In genomic region chr3:130181591-130181980, GRCm38 (mm10) we compare ENCODE assay signal across 9 mouse cellular contexts. TPM values are rescaled to one million over a fixed set of nuclear protein-coding genes. Genes with fewer than 3 reads are reported as not detected.
DNase-seq lines count a peak whose midpoint lies in the region; ATAC-seq and TF ChIP-seq lines count a peak whose summit lies in the region.
"Had no signal": no experiment of that assay in that cellular context is flagged by ENCODE, and none has a peak within 500 bp of the region (broad histone marks: within the 10 kb centered on the region; RNA-seq: fewer than 3 reads in every experiment).

No protein-coding gene starts in this region.

- H3K27ac ChIP-seq in left cerebral cortex, adult 2 months = no peak overlapping the region
- H3K27ac ChIP-seq in forebrain, embryonic 10.5 days = peak overlapping the region; percentile 84; the same call in 1 of the 2 replicates
- no peak overlapping the region for H3K27ac ChIP-seq in intestine, postnatal 0 days (ENCODE audit: low read depth, low read length)
- H3K27ac ChIP-seq in neural tube, embryonic 13.5 days (replicated peaks) = no peak overlapping the region

- peak overlapping the region; percentile 98 for H3K4me2 ChIP-seq in intestine, postnatal 0 days (replicated peaks; ENCODE audit: low read depth)
- peak overlapping the region; percentile 100 for H3K4me2 ChIP-seq in neural tube, embryonic 13.5 days

- intact Hi-C loops in left cerebral cortex, adult 2 months (cut with DNase I) = loop anchor here (2.0 to 10.0 kb wide), 4 partner anchors 79 to 511 kb away; no protein-coding TSS in a partner anchor

- H3K27me3 ChIP-seq in forebrain, embryonic 10.5 days (ENCODE audit: poor library complexity, severe bottlenecking) = peaks cover 42% of the 10 kb centered on the region
- H3K27me3 ChIP-seq in intestine, postnatal 0 days (replicated peaks; ENCODE audit: control insufficient read depth, insufficient read depth, low read length) = peaks cover 4% of the 10 kb centered on the region; the same call in 1 of the 2 replicates
- H3K27me3 ChIP-seq in neural tube, embryonic 13.5 days = peaks cover 13% of the 10 kb centered on the region

- TF ChIP-seq CTCF in left cerebral cortex, adult 2 months (IDR thresholded peaks at IDR 0.05) = no peak
- no peak for TF ChIP-seq CTCF in intestine, postnatal 0 days (IDR thresholded peaks at IDR 0.05; ENCODE audit: low read depth)

- no peak overlapping the region for H3K9ac ChIP-seq in intestine, postnatal 0 days (ENCODE audit: low read depth, low read length)
- peak overlapping the region; percentile 70 for H3K9ac ChIP-seq in neural tube, embryonic 13.5 days

- WGBS in forebrain, embryonic 10.5 days = 26% methylated on average over 8 of the region's 8 CpGs
- WGBS in intestine, postnatal 0 days = 16% methylated on average over 8 of the region's 8 CpGs
- 20% methylated on average over 8 of the region's 8 CpGs for WGBS in neural tube, embryonic 13.5 days

- no peaks in the 10 kb centered on the region for H3K36me3 ChIP-seq in forebrain, embryonic 10.5 days (replicated peaks)
- no peaks in the 10 kb centered on the region for H3K36me3 ChIP-seq in intestine, postnatal 0 days (ENCODE audit: control insufficient read depth, insufficient read depth)
- no peaks in the 10 kb centered on the region for H3K36me3 ChIP-seq in neural tube, embryonic 13.5 days

- no peaks in the 10 kb centered on the region for H3K9me3 ChIP-seq in forebrain, embryonic 10.5 days
- no peaks in the 10 kb centered on the region for H3K9me3 ChIP-seq in intestine, postnatal 0 days (ENCODE audit: control insufficient read depth)
- no peaks in the 10 kb centered on the region for H3K9me3 ChIP-seq in neural tube, embryonic 13.5 days

- H3K4me1 ChIP-seq in forebrain, embryonic 10.5 days = peaks cover 27% of the 10 kb centered on the region
- H3K4me1 ChIP-seq in intestine, postnatal 0 days (replicated peaks; ENCODE audit: control insufficient read depth, insufficient read depth, low read length) = no peaks in the 10 kb centered on the region
- peaks cover 10% of the 10 kb centered on the region; the same call in 1 of the 2 replicates for H3K4me1 ChIP-seq in neural tube, embryonic 13.5 days (replicated peaks)

- ATAC-seq in intestine, postnatal 0 days = no peak; the same call in 1 of the 2 replicates
- ATAC-seq in neural tube, embryonic 13.5 days (ENCODE audit: low read depth) = no peak

- DNase-seq in left cerebral cortex, adult 2 months (ENCODE audit: extremely low spot score in 1 of 2, low spot score in 2 of 2) = no peak
- no peak for DNase-seq in left cerebral cortex, adult 8-10 months (ENCODE audit: low spot score in 2 of 2)
- no peak for DNase-seq in forebrain, embryonic 10.5 days (ENCODE audit: extremely low spot score, low spot score)
- no peak for DNase-seq in urinary bladder, postnatal 25 days (ENCODE audit: low spot score)
- DNase-seq in frontal cortex, adult 2 months (ENCODE audit: extremely low spot score in 1 of 2, low spot score in 1 of 2) = no peak
- no peak for DNase-seq in ovary, postnatal 10 days (ENCODE audit: low spot score)
- DNase-seq: cerebellum, adult 11-12 months had no signal

- H3K4me3 ChIP-seq in left cerebral cortex, adult 2 months = peak overlapping the region; percentile 67
- peak overlapping the region; percentile 72 for H3K4me3 ChIP-seq in forebrain, embryonic 10.5 days
- no peak overlapping the region for H3K4me3 ChIP-seq in intestine, postnatal 0 days (ENCODE audit: low read depth, low read length)
- H3K4me3 ChIP-seq in neural tube, embryonic 13.5 days = peak overlapping the region; percentile 54

RNA-seq across cellular contexts. Expression of gene Col25a1, which starts 50.3 kb away (rescaled TPM):
- total RNA-seq in left cerebral cortex, adult 2 months (2021) = 10 to 100 TPM; 44.9 to 47.0 TPM
- total RNA-seq in left cerebral cortex, adult 8-10 months (2022) = 10 to 100 TPM; 37.6 to 43.3 (median 39.9) TPM
- 2.3 and 2.4 TPM in 2 replicates for polyA plus RNA-seq in forebrain, embryonic 10.5 days (2016; fragmentation: Nextera tagmentation; extraction: Ambion mirVana)
- polyA plus RNA-seq in intestine, postnatal 0 days (2015; fragmentation: Nextera tagmentation; extraction: Ambion mirVana) = 0.59 and 0.67 TPM in 2 replicates
- polyA plus RNA-seq in neural tube, embryonic 13.5 days (2015; fragmentation: Nextera tagmentation; extraction: Ambion mirVana) = 3.1 and 4.5 TPM in 2 replicates
- 9.7 and 12.2 TPM in 2 replicates for polyA plus RNA-seq in frontal cortex, adult 2 months (2012; rRNA removed)
